Mouse (Mus musculus): Measurements from ENCODE around the gene Spink8. TPM values are rescaled to one million over a fixed set of nuclear protein-coding genes. Genes with fewer than 3 reads are reported as not detected.

The Spink8 gene
- polyA plus RNA-seq, 1 experiment from 2014 or later, result not detected

GRCm38 (mm10) chr9:109825739-109826138, 13.7 kb downstream of the Spink8 start:
- no peaks in the 10 kb centered on the region for H3K27me3 ChIP-seq
- WGBS, result 67% methylated on average over 4 of the region's 4 CpGs

GRCm38 (mm10) chr9:109826181-109826580, 14.1 kb downstream of the Spink8 start:
- WGBS, result 75% methylated on average over 5 of the region's 5 CpGs
- H3K9ac ChIP-seq (replicated peaks), result no peak overlapping the region
- H3K27me3 ChIP-seq, result no peaks in the 10 kb centered on the region
- H3K4me1 ChIP-seq (replicated peaks), result no peaks in the 10 kb centered on the region
- ATAC-seq (ENCODE audit: insufficient number of reproducible peaks, insufficient read depth, low FRiP score, low TSS enrichment, low read depth), result no peak
- no peaks in the 10 kb centered on the region for H3K9me3 ChIP-seq
- H3K27ac ChIP-seq, result no peak overlapping the region
- no peak overlapping the region for H3K4me2 ChIP-seq
- H3K36me3 ChIP-seq, result peaks cover 18% of the 10 kb centered on the region; the same call in 1 of the 2 replicates
- no peak overlapping the region for H3K4me3 ChIP-seq (replicated peaks)

More at GRCm38 (mm10) chr9:109825739-109826138, 13.7 kb downstream of the Spink8 start:
- no peak overlapping the region for H3K9ac ChIP-seq (replicated peaks)
- H3K4me2 ChIP-seq, result no peak overlapping the region
- H3K9me3 ChIP-seq, result no peaks in the 10 kb centered on the region
- no peak overlapping the region for H3K27ac ChIP-seq
- H3K4me1 ChIP-seq (replicated peaks), result no peaks in the 10 kb centered on the region
- H3K36me3 ChIP-seq, result peaks cover 15% of the 10 kb centered on the region; the same call in 1 of the 2 replicates
- H3K4me3 ChIP-seq (replicated peaks), result no peak overlapping the region
- ATAC-seq (ENCODE audit: insufficient number of reproducible peaks, insufficient read depth, low FRiP score, low TSS enrichment, low read depth), result no peak

GRCm38 (mm10) chr9:109832391-109833087, 20.5 kb downstream of the Spink8 start, which contains the start of gene Nme6:
Gene Nme6, plus strand, starts transcription at chr9:109832749.
- peak; percentile 97 for ATAC-seq (ENCODE audit: insufficient number of reproducible peaks, insufficient read depth, low FRiP score, low TSS enrichment, low read depth)
- peak within 1 kb of the TSS; percentile 84 for H3K4me2 ChIP-seq
- peaks cover 32% of the 10 kb centered on the region for H3K36me3 ChIP-seq
- H3K4me1 ChIP-seq (replicated peaks), result peaks cover 7% of the 10 kb centered on the region
- peak within 1 kb of the TSS; percentile 71 for H3K9ac ChIP-seq (replicated peaks)
- peak within 1 kb of the TSS; percentile 61 for H3K4me3 ChIP-seq (replicated peaks)
- no peaks in the 10 kb centered on the region for H3K9me3 ChIP-seq
- under 1% methylated on average over 32 of the region's 32 CpGs for WGBS
- H3K27ac ChIP-seq, result peak within 1 kb of the TSS; percentile 75
- H3K27me3 ChIP-seq, result no peaks in the 10 kb centered on the region

GRCm38 (mm10) chr9:109833088-109833412, 21.0 kb downstream of the Spink8 start:
- peak overlapping the region; percentile 61 for H3K4me3 ChIP-seq (replicated peaks)
- H3K9ac ChIP-seq (replicated peaks), result peak overlapping the region; percentile 71
- H3K27me3 ChIP-seq, result no peaks in the 10 kb centered on the region
- no peaks in the 10 kb centered on the region for H3K9me3 ChIP-seq
- WGBS, result 13% methylated on average over 6 of the region's 6 CpGs
- peaks cover 7% of the 10 kb centered on the region for H3K4me1 ChIP-seq (replicated peaks)
- no peak overlapping the region for H3K27ac ChIP-seq
- H3K4me2 ChIP-seq, result peak overlapping the region; percentile 84
- H3K36me3 ChIP-seq, result peaks cover 37% of the 10 kb centered on the region
- ATAC-seq (ENCODE audit: insufficient number of reproducible peaks, insufficient read depth, low FRiP score, low TSS enrichment, low read depth), result peak; percentile 66

- ATAC-seq (ENCODE audit: insufficient number of reproducible peaks, insufficient read depth, low FRiP score, low TSS enrichment, low read depth), result no peak
- no peaks in the 10 kb centered on the region for H3K9me3 ChIP-seq
- no peaks in the 10 kb centered on the region for H3K27me3 ChIP-seq
- H3K27ac ChIP-seq, result no peak within 1 kb of the TSS
- no peaks in the 10 kb centered on the region for H3K4me1 ChIP-seq (replicated peaks)
- H3K36me3 ChIP-seq, result peaks cover 6% of the 10 kb centered on the region; the same call in 1 of the 2 replicates
- H3K4me2 ChIP-seq, result no peak within 1 kb of the TSS
- 80% methylated on average over 6 of the region's 6 CpGs for WGBS
- no peak within 1 kb of the TSS for H3K9ac ChIP-seq (replicated peaks)
- no peak within 1 kb of the TSS for H3K4me3 ChIP-seq (replicated peaks)
These were observed 37.3 kb downstream of the Spink8 start, which contains the start of gene Camp for GRCm38 (mm10) chr9:109849312-109849758. Gene Camp, minus strand, starts transcription at chr9:109849617.

- WGBS, result 87% methylated on average over 5 of the region's 5 CpGs
- Histone ChIP-seq H3K4me3 (replicated peaks) (no peak overlapping the region), H3K27me3 (no peaks in the 10 kb centered on the region), H3K27ac (no peak overlapping the region), H3K4me1 (replicated peaks) (no peaks in the 10 kb centered on the region), H3K4me2 (no peak overlapping the region), H3K9ac (replicated peaks) (no peak overlapping the region), H3K9me3 (no peaks in the 10 kb centered on the region), H3K36me3 (peaks cover 5% of the 10 kb centered on the region; the same call in 1 of the 2 replicates)
- no peak for ATAC-seq (ENCODE audit: insufficient number of reproducible peaks, insufficient read depth, low FRiP score, low TSS enrichment, low read depth)
These were observed 38.0 kb downstream of the Spink8 start for GRCm38 (mm10) chr9:109850099-109850498.

GRCm38 (mm10) chr9:109854341-109854740, 42.3 kb downstream of the Spink8 start:
- ATAC-seq (ENCODE audit: insufficient number of reproducible peaks, insufficient read depth, low FRiP score, low TSS enrichment, low read depth), result no peak
- Histone ChIP-seq H3K9ac (replicated peaks) (no peak overlapping the region), H3K27me3 (no peaks in the 10 kb centered on the region), H3K4me3 (replicated peaks) (no peak overlapping the region), H3K36me3 (no peaks in the 10 kb centered on the region), H3K4me1 (replicated peaks) (no peaks in the 10 kb centered on the region), H3K27ac (no peak overlapping the region), H3K9me3 (no peaks in the 10 kb centered on the region), H3K4me2 (no peak overlapping the region)
- WGBS, result 84% methylated on average over 2 of the region's 2 CpGs

- Histone ChIP-seq H3K9me3 (no peaks in the 10 kb centered on the region), H3K9ac (replicated peaks) (no peak overlapping the region), H3K36me3 (no peaks in the 10 kb centered on the region), H3K4me1 (replicated peaks) (no peaks in the 10 kb centered on the region), H3K27ac (no peak overlapping the region), H3K27me3 (no peaks in the 10 kb centered on the region), H3K4me3 (replicated peaks) (no peak overlapping the region), H3K4me2 (no peak overlapping the region)
- no peak for ATAC-seq (ENCODE audit: insufficient number of reproducible peaks, insufficient read depth, low FRiP score, low TSS enrichment, low read depth)
- 76% methylated on average over 6 of the region's 6 CpGs for WGBS
These were observed 43.9 kb downstream of the Spink8 start for GRCm38 (mm10) chr9:109855947-109856346.

GRCm38 (mm10) chr9:109862397-109863044, 50.4 kb downstream of the Spink8 start:
- Histone ChIP-seq H3K27me3 (peaks cover 4% of the 10 kb centered on the region; the same call in 1 of the 2 replicates), H3K4me2 (peak overlapping the region; percentile 42), H3K4me3 (replicated peaks) (no peak overlapping the region; the same call in 1 of the 2 replicates), H3K9ac (replicated peaks) (0 out of 2 replicates have a peak overlapping the region, but pooled peaks have one; percentile 12), H3K27ac (no peak overlapping the region), H3K4me1 (replicated peaks) (no peaks in the 10 kb centered on the region), H3K36me3 (no peaks in the 10 kb centered on the region), H3K9me3 (no peaks in the 10 kb centered on the region)
- WGBS, result 21% methylated on average over 20 of the region's 20 CpGs
- no peak for ATAC-seq (ENCODE audit: insufficient number of reproducible peaks, insufficient read depth, low FRiP score, low TSS enrichment, low read depth)

- H3K9me3 ChIP-seq, result no peaks in the 10 kb centered on the region
- 62% methylated on average over 3 of the region's 3 CpGs for WGBS
- peaks cover 4% of the 10 kb centered on the region; the same call in 1 of the 2 replicates for H3K27me3 ChIP-seq
- no peak overlapping the region for H3K9ac ChIP-seq (replicated peaks)
- H3K4me1 ChIP-seq (replicated peaks), result no peaks in the 10 kb centered on the region
- no peak overlapping the region for H3K4me2 ChIP-seq
- H3K36me3 ChIP-seq, result no peaks in the 10 kb centered on the region
- H3K27ac ChIP-seq, result no peak overlapping the region
- ATAC-seq (ENCODE audit: insufficient number of reproducible peaks, insufficient read depth, low FRiP score, low TSS enrichment, low read depth), result no peak
- H3K4me3 ChIP-seq (replicated peaks), result no peak overlapping the region
These were observed 51.0 kb downstream of the Spink8 start for GRCm38 (mm10) chr9:109863085-109863484.

GRCm38 (mm10) chr9:109866218-109866617, 54.1 kb downstream of the Spink8 start:
- WGBS, result 52% methylated on average over 2 of the region's 2 CpGs
- Histone ChIP-seq H3K9me3 (no peaks in the 10 kb centered on the region), H3K4me2 (no peak overlapping the region), H3K27me3 (peaks cover 4% of the 10 kb centered on the region; the same call in 1 of the 2 replicates), H3K27ac (no peak overlapping the region), H3K4me3 (replicated peaks) (no peak overlapping the region), H3K9ac (replicated peaks) (no peak overlapping the region), H3K36me3 (no peaks in the 10 kb centered on the region), H3K4me1 (replicated peaks) (peaks cover 6% of the 10 kb centered on the region)
- ATAC-seq (ENCODE audit: insufficient number of reproducible peaks, insufficient read depth, low FRiP score, low TSS enrichment, low read depth), result no peak
